Mouse (Mus musculus): Measurements from ENCODE around the gene Grik5.

Gene Grik5

DNA sequence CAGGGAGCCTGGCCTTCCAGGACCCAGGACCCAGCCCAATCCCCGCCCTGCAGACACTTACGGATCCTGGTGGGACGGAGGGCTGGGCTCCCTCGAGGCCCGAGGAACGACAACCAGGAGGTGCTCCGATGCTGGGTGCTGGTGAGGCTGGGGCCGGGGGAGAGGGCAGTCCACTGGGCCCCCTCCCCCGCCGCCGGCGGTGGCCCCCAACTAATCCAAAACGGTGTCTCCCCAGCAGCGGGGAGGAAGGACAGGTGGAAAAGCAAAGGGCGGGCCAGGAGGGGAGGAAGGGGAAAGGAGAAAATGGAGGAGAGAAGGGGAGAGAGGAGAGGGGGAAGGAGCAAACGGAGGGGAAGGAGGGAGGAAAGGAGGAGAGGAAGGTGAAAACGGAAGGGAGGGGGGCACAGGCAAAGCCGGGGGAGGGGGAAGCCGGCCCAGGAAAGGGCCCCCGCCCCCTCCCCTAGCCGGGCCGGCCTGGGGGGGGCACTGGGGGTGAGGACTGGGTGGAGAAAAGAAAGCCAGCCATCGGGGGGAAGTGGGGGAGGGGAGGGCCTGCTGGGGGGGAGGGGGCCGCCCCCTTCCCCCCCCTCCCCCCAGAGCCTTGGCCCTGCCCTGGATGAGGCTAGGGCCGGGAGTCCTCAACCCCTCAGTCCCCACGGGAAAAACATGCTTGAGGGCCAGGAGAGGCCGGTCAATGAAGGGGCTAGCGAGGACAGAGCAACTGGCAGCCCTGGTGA lies at the start of gene Grik5, which contains the start of gene Zfp574:
Gene Grik5, minus strand, starts transcription at position 368 of the 737 bp plus-strand sequence.
Gene Zfp574, plus strand, starts transcription at position 589 of the 737 bp plus-strand sequence.
- in situ Hi-C loops (cut with MseI, MboI), result no loop called here

GRCm38 (mm10) chr7:25121240-25121786 lies 49.2 kb upstream of the Grik5 start:
- in situ Hi-C loops (cut with MseI, MboI), result no loop called here

DNA sequence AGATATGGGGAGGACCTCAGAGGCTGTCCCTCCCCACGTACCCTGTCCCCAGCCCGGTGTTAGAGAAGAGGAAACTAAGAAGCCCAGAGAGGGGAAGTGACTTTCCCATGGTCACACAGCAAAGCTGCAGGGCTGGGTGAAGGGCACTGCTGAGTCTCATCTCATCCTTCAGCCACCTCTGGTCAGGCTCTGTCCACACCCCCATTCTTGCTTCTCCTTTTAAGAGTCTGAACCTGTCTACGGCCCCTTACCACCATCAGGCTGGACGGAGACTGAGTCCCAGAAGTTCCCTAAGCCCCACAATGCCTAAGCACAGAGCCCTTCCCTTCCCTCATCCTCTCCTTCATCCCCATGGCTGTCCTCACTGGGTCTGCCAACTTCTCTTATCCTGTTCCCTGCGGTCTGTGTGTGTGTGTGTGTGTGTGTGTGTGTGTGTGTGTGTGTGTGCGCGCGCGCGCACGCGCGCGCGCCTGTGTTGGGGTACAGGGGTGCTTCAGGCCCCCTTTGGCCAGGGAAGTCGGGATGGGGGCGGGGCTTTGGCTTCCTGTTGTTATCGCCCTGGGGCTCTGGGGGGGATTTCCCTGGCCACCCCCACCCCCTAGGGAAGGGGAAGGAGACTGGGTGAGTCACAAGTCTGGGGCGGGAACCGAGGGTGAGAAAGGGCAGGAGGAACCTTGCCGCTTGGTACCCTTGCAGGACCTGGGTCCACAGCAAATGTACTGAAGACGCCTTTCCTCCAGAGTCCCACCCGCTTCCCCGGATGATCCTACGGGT lies 48.1 kb upstream of the Grik5 start:
- in situ Hi-C loops (cut with MseI, MboI), result no loop called here

DNA sequence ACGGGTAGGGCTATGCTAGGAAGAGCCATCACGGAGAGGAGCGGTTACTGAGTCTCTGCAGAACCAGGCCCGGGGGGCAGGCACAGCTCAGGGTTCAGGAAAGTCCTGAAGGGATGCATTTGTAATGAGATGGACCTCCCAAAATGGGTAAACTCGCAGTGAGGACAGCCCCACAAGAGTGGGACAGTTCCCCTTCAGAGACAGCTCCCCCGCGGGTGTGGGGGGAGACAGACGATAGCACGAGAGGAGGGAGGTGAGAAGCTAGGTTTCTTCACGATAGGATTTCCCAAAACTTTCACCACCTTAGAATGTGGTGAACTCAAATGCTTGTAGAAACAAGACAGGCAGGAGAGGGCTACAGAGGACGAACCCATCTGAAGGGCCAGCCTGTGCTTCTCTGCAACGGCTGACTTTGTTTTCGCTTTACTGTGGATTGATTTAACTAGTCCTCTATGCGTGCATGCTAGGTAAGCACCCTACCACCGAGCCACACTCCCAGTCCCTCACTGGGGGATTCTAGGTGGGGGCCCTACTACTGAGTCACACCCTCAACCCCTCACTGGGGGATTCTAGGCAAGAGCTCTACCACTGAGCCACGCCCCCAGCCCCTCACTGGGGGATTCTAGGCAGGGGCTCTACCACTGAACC lies 40.9 kb upstream of the Grik5 start:
- in situ Hi-C loops (cut with MseI, MboI), result no loop called here

DNA sequence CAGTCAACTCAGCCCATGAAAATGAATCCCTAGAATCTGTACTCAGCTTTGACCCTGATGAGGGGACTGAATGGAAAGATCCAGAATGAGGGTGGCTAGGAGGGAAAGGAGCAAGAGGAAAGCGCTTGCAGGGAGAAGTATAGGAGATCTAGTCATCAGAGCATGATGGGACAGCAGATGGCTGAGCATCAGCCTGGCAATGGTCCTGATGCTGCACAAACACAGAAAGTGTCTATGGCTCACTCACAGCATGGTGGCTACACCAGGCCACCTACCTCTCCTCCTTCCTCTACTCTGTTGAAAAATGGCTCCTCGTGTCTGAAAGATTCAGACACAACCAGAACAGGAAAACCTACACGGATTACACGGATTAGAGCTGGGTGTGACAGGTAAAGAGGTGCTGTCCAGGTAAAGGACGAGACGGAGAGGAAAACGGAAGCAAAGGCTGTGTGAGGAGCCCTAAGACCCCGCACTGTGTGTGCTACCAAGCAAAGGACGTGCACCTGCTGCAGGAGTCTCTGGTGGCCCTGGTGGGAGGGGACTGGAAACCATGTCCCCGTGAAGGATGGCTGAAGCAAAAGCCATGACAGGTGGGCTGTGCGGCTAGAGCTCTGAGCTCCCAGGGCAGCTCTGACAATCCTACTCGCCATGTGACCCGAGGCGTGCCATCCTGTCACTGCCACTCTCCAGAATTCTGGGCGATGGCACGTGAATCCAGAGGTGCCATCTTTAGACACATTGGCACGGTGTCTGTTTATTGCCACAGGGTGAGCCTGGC lies 40.2 kb upstream of the Grik5 start:
- in situ Hi-C loops (cut with MseI, MboI), result no loop called here

GRCm38 (mm10) chr7:25110336-25110735 lies 38.2 kb upstream of the Grik5 start:
- in situ Hi-C loops (cut with MseI, MboI), result no loop called here

DNA sequence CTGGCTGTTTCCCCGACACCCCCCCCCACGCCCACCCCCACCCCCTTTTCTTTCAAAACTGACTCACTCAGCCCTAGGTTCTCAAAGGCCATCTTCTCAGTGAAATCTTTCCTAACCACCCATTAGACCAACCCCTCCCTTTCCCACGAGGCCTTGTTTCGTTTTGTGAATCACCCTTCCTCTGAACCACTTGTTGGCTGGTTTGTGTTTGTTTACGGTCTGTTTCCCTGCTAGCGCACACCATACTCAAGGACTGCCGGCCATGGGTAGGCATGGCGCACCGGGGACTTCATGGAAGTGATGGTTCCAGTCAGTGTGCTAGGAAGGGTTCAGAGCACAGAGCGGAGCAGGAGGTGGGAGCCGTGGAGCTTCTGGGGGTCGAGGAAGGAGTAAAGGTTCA lies 37.2 kb upstream of the Grik5 start:
- in situ Hi-C loops (cut with MseI, MboI), result loop anchor here in 1 of 2 experiments (10.0 kb wide), 1 partner anchor 75 kb away; no protein-coding TSS in a partner anchor

DNA sequence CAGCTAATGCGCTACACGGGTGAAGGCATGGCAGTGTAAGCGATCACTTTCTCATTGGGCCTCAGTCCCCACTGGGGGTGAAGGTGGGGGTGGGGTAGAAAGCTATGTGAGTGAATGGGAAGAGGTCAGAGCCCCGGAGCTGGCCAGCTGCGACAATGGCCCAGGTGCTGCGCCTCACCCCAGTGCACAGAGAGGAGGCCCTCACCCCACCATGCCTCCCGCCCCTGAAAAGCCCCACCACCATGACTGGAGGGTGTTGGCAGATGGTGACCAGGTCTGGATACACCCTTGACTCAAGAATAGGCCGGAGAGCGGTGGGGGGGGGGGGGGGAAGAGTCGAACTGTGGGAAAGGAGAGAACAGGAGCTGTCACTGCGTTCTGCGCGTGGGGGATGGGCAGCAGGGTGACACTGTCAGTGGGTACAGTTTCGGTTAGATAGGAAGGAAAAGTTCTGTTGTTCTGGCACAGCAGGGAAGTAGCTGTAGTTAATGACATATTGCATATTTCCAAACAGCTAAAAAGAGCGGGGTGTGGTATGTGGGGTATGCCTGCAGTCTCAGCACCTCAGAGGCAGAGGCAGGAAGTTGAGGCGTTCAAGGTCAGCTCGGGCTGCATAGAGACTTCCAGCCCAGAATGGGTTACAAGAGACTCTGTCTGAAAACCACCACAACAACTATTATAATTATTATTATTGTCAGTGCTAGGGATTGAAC lies 34.8 kb upstream of the Grik5 start:
- in situ Hi-C loops (cut with MseI, MboI), result loop anchor here in 1 of 2 experiments (10.0 kb wide), 1 partner anchor 78 kb away; no protein-coding TSS in a partner anchor

- in situ Hi-C loops (cut with MseI, MboI), result loop anchor here in 1 of 2 experiments (10.0 kb wide), 1 partner anchor 79 kb away; no protein-coding TSS in a partner anchor
Observed at GRCm38 (mm10) chr7:25105411-25106160, 33.4 kb upstream of the Grik5 start.

DNA sequence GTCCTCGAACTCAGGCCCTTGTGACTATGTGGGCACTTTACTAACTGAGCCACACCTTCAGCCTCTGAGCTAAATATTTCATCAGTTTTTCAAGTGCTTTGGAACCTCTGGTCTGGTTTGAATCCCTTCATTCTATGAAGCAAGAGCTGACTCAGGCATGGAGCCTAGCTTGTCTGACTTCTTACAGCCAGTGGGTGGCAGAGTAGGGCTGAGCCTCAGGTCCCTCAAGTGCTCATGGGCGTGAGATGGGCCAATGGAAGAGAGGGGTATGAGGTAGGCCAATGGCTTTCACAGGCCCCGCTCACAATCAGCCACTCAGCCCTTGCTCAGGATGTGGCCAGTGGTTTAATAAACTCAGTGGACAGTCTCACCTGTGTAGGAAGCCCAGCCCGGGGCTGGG lies 27.4 kb upstream of the Grik5 start:
- in situ Hi-C loops (cut with MseI, MboI), result no loop called here

DNA sequence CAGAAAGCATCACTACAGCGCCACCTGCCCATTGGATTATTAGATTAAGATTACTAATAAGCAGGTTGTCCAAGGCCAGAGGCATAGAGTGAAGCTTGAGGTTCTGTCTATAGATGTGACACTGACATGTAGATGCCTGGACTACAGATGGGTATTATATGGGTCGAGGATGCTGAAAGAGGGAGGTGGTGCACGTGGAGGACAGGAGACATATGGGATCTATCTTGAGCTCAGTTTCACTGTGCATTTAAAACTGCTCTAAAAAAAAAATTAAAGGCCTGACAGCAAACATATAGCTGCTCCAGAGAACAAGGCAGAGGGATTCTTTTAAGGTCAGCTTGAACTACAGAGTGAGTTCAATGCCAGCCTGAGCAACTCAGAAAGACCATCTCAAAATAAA lies 26.0 kb upstream of the Grik5 start:
- in situ Hi-C loops (cut with MseI, MboI), result no loop called here

DNA sequence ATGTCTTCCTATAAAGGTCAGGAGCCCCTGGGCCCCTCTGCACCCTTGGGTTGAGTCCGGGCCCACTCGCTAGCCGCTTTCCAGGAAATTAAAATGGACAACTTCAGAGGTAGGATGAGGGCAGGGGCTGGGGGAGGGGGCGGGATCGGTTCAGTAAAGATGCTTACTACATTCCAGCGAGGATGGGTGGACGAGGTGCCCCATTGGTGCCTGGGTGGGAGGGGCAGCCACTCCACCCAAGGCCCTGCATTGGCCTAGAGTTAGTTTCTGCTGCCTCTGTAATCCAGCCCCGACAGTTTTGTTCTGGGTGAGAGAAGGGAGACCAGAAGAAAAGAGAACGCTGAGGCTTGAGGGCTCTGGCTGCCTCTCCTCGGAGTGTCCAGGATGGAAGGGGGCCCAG lies 17.7 kb upstream of the Grik5 start:
- in situ Hi-C loops (cut with MseI, MboI), result no loop called here

DNA sequence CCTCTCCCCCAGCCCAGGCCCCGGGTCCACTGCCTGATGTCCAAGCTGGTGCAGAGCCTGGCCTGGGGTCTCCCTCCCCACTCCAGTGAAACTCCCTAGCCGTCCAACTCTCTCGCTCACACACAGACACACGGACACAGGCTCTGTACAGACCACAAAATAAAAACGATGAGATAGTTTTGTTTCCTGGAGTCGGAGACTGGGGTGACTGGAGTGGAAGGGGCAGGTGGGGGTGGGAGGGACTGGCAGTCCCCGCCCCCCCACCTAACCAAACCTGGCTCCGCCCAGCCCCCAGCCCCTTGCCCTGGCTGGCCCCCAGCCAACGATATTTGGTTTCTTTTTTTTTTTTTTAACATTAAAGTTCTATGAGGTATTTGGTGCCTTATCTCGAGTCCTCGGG lies 16.8 kb upstream of the Grik5 start:
- in situ Hi-C loops (cut with MseI, MboI), result no loop called here

GRCm38 (mm10) chr7:25088531-25088930 lies 16.4 kb upstream of the Grik5 start:
- in situ Hi-C loops (cut with MseI, MboI), result no loop called here

DNA sequence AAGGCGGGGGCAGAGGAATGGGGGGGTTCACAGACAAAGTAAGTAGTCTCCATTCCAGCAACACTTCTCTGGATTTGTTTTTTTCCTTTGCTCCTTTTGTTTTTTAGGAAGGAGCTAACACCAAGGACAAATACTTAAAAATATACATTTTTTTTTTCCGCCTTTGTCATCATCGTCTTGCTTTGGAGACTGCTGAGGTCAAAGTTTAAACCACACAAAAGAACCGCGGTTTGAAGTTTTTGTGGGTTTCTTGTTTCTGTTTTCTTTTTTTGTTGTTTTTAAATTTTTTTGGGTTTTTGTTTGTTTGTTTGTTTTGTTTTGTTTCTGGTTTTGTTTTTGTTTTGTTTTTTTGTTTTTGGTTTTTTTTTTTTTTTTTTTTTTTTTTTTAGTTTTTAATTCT lies 15.8 kb upstream of the Grik5 start:
- in situ Hi-C loops (cut with MseI, MboI), result no loop called here

DNA sequence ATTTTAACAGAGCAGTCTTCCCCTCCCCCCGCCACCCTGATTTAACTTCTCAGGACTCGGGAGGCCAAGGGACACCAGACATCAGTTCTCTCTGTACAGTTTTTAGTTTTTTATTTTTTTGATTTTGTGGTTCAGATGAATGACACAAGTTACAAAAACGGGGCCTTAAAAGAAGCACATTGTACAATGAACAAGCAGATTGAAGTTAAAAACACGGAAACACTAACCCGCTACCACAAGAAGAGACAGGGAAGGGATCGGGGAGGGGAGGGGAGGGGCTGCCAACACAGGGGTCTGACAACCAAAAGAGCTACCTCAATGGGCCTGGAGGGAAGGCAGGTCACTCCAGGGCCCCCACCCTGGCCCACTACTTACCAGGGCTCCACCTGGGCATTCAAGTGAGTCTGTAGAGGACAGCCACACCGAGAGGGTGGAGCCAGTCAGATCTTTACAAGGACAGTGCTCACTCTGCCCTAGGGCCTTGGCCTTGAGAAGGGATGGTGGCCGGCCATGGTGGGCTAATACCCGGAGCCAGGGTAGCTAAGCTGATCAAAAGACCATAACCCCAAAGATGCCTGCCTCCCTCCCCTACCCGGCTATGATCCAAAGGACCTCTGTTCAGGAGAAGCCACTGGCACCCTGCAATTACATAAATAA lies 15.2 kb upstream of the Grik5 start:
- in situ Hi-C loops (cut with MseI, MboI), result no loop called here

- in situ Hi-C loops (cut with MseI, MboI), result no loop called here
Observed at GRCm38 (mm10) chr7:25086656-25087055, 14.5 kb upstream of the Grik5 start.

DNA sequence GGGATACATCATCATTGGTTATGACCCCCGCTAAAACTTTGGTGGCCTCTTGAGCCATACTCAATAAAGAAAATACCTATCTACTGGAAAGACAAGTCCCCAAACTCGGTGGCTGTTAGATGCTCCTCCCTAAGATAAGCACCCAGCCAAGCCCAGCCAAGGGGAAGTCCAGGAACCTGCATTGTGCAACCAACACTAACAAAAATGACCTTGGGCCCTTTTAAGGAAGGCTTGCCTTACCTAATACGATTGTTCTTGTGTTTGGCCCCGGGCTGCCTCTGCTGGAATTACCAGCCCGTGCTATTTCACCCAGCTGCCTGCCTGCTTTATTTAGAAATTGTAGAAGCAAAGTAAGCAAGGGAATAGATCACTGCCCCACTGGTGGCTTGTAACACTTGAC lies 12.5 kb upstream of the Grik5 start:
- in situ Hi-C loops (cut with MseI, MboI), result no loop called here

GRCm38 (mm10) chr7:25082510-25082909 lies 10.4 kb upstream of the Grik5 start:
- in situ Hi-C loops (cut with MseI, MboI), result no loop called here
